Mouse (Mus musculus) thymus, adult 2 months (tissue): ENCODE results near the gene Nomo1. TPM values are rescaled to one million over a fixed set of nuclear protein-coding genes. Genes with fewer than 3 reads are reported as not detected.

Experiments
- DNase-seq: peaks from one replicate; pipeline ENCODE4 v3.0.0; 2021
- H3K27ac ChIP-seq: fragments of 200-500 bp; 2 replicates; pipeline ENCODE4 v1.5.1; 2012; ENCODE audit warnings: low read length, control low read depth; ENCODE audit not compliant: control insufficient read depth, insufficient read depth
- H3K27me3 ChIP-seq: fragments of 200-500 bp; 2 replicates; pipeline ENCODE4 v1.6.1; 2012; ENCODE audit warnings: mild to moderate bottlenecking, low read length, moderate library complexity, mixed read lengths; ENCODE audit not compliant: control insufficient read depth, insufficient read depth
- H3K36me3 ChIP-seq: fragments of 200-500 bp; 2 replicates; pipeline ENCODE4 v1.6.1; 2012; ENCODE audit warnings: mild to moderate bottlenecking, low read length, moderate library complexity; ENCODE audit not compliant: control insufficient read depth, insufficient read depth
- H3K4me1 ChIP-seq: fragments of 200-500 bp; replicated peaks from 2 replicates; pipeline ENCODE4 v1.6.1; 2012; ENCODE audit warnings: low read length; ENCODE audit not compliant: control insufficient read depth, insufficient read depth
- H3K4me3 ChIP-seq: fragments of 200-500 bp; 2 replicates; pipeline ENCODE4 v1.5.1; 2012; ENCODE audit warnings: mild to moderate bottlenecking, low read length, control low read depth, moderate library complexity; ENCODE audit not compliant: control insufficient read depth, insufficient read depth
- CTCF ChIP-seq: fragments of 200-500 bp; IDR thresholded peaks from 2 replicates; pipeline ENCODE4 v1.5.1; 2012; ENCODE audit warnings: mild to moderate bottlenecking, control low read depth, low read length, moderate library complexity, borderline replicate concordance; ENCODE audit not compliant: control insufficient read depth, poor library complexity, insufficient read depth; ENCODE audit errors: extremely low read depth
- POLR2A ChIP-seq: fragments of 200-500 bp; IDR thresholded peaks from 2 replicates; pipeline ENCODE4 v1.6.1; 2012; ENCODE audit warnings: mild to moderate bottlenecking, low read length, control low read depth, moderate library complexity; ENCODE audit not compliant: control insufficient read depth, poor library complexity, insufficient read depth; ENCODE audit errors: extremely low read depth
- WGBS: fragments of 180-500 bp; shearing (Covaris S2); methylation state at CpG from one replicate; pipeline ENCODE4 v1.1.7; 2018; 5-methylcytosine and 5-hydroxymethylcytosine counted together
- polyA plus RNA-seq: library from polyadenylated mRNA; depleted of rRNA; stranded (reverse); fragments of >200 nt; gene quantifications from 2 replicates; pipeline ENCODE4 v1.2.3, GENCODE M21; 2012

Nomo1 gene
- polyA plus RNA-seq, 1 experiment: 37.4 TPM

DNA sequence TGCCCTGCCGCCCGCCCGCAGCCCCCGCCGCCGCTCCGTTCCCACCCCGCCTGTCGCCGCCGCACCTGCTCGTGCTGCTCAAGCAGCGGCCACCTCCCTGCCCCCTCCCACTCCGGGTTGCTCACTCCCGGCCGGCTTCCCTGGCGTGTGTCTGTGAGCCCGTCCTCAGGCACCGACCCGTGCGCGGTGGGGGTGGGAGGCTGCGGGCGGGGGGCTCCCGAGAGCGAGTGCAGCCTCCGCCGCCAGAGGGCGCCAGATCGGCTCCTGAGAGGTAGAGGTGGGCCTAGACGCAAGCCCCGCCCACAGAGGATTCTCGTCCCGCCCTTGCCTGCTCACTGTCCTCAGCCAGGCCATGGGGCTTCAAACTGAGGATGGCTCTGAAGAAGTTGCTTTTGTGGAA is 67.1 kb downstream of the Nomo1 start, which contains the start of gene Kcnj11:
Kcnj11 (minus strand) TSS at position 202 of the 400 bp plus-strand sequence.
- TF ChIP-seq POLR2A (no peak), CTCF (peak; percentile 82)
- WGBS: 1% methylated on average over 30 of the region's 34 CpGs
- no peaks in the 10 kb centered on the region for H3K4me1 ChIP-seq
- H3K36me3 ChIP-seq: no peaks in the 10 kb centered on the region
- H3K4me3 ChIP-seq: peak within 1 kb of the TSS; percentile 25; the same call in 1 of the 2 replicates
- no peaks in the 10 kb centered on the region; the same call in 1 of the 2 replicates for H3K27me3 ChIP-seq
- no peak within 1 kb of the TSS for H3K27ac ChIP-seq
- DNase-seq: peak; percentile 71

DNA sequence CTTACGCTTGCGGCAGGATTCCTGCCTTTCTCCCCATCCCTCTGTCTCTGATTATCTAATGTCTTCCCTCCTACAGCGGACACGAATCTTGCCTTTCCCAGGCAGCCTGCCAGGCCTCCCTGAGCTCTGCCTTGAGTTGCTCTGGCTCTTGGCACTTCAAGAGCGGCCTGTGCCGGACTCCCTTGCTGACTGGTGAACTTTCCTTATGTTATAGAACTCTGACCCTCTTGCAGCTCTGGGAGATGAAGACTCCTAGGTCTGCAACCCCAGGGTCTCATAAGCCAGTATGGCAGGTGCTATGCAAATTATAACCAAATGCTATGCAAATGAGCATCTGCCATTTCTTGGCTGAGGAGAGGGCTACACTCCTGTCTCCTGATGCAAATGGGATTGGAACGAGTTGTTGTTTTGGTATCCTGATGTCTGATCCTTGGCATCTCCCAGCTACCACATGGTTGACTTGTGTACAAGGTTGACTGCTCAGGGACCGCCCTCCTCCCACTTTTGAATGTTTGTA is 69.6 kb downstream of the Nomo1 start:
- WGBS: 87% methylated on average over 8 of the region's 8 CpGs

DNA sequence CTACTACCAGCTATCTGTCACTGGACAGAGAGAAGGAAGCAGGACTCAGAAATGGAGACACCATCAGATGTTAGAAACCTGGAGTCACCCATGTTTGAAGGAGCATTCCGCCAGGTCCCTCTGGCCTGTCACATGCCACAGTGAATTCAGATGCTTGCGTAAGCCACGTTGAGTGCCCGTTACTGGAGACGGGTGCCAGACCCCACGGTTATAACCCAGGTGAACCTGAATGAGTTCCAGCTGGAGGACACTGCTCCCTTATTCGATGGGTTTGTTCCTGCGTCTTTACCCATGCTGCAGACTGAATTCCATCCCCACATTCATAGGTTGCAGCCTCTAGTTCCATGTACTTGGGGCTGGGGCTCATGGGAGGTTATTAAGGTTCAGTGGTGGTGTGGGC is 70.3 kb downstream of the Nomo1 start:
- Histone ChIP-seq H3K4me1 (no peaks in the 10 kb centered on the region), H3K27ac (no peak overlapping the region), H3K4me3 (no peak overlapping the region), H3K27me3 (no peaks in the 10 kb centered on the region; the same call in 1 of the 2 replicates), H3K36me3 (no peaks in the 10 kb centered on the region)
- no peak for DNase-seq
- no peak for TF ChIP-seq POLR2A
- TF ChIP-seq CTCF: no peak
- WGBS: 89% methylated on average over 8 of the region's 8 CpGs

More for the DNA sequence above, 69.6 kb downstream of the Nomo1 start:
- H3K36me3 ChIP-seq: no peaks in the 10 kb centered on the region
- TF ChIP-seq CTCF: no peak
- no peak for TF ChIP-seq POLR2A
- H3K4me1 ChIP-seq: no peaks in the 10 kb centered on the region
- DNase-seq: no peak
- H3K27me3 ChIP-seq: no peaks in the 10 kb centered on the region; the same call in 1 of the 2 replicates
- no peak overlapping the region for H3K27ac ChIP-seq
- H3K4me3 ChIP-seq: no peak overlapping the region

DNA sequence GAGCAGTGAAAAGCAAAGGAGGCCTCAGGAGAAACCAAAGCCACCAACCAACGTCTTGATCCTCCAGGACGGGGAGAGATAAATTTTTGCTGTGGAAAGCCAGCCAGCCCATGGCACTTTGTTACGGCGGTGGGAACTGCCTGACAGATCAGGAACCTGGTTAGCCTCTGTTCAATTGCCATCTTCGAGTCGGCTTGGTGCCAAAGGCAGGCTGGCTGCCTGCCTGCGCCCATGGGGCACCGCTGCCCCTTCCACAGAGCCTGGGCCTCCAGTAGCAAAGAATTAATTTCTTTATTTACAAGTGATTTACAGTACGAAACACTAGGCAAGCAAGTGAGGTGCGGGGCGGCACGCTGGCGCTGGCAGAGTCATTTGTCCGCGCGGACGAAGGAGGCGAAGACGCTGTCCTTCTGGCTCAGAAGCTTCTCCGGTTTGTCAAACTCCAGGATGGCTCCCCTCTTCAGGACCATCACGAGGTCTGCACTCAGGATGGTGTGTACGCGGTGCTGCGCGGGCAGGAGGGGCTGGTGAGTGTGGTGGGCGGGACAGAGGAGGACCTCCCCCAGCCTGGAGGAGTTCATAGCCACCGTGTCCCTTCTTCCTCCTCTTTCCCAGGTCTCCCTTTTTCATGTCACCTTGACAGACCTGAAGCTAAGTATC is 70.9 kb downstream of the Nomo1 start:
- TF ChIP-seq POLR2A: no peak
- TF ChIP-seq CTCF: no peak
- WGBS: 85% methylated on average over 27 of the region's 27 CpGs
- Histone ChIP-seq H3K4me3 (no peak overlapping the region), H3K27ac (no peak overlapping the region), H3K27me3 (no peaks in the 10 kb centered on the region; the same call in 1 of the 2 replicates), H3K36me3 (no peaks in the 10 kb centered on the region), H3K4me1 (no peaks in the 10 kb centered on the region)
- no peak for DNase-seq

DNA sequence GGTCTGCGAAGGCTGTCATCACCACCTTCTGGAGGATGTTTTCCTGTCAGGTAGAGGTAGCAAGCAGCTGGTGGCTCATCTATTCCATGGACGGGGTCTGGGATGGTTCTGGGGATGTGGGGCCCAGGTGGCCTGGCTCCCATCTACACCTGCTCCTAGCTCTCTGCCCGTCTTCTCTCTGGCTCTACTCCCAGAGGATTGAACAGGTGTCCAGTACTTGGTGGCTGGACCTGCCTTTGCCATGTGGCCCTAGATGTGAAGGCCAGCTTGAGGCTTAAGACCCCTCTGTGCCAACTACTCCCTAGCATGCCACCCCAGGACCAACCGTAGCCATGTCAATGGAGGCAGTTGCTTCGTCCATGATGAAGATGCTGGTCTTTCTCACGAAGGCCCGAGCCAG is 72.0 kb downstream of the Nomo1 start:
- H3K27me3 ChIP-seq: no peaks in the 10 kb centered on the region
- H3K4me1 ChIP-seq: no peaks in the 10 kb centered on the region
- no peak overlapping the region for H3K4me3 ChIP-seq
- no peak for DNase-seq
- no peak overlapping the region for H3K27ac ChIP-seq
- TF ChIP-seq POLR2A (no peak), CTCF (no peak)
- 91% methylated on average over 7 of the region's 7 CpGs for WGBS
- H3K36me3 ChIP-seq: no peaks in the 10 kb centered on the region

DNA sequence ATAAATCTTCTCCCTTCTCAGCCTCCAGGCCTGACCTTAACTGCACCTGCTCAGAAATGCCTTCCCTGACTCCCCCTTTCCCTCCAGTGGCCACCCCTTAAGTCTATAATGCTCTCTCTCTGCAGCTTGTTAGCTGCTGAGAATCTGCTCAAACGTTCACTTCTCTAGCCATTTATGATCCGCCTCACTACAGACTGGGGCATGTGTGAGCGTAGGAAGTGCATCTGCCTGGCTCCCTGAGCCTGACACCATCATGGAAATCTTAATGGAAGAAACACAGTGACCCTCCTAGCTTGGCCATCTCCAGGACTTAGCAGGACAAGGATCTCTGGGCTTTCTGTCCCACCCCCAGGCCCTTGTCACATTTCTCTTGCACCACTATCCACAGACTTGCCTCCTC is 76.6 kb downstream of the Nomo1 start:
- H3K4me1 ChIP-seq: no peaks in the 10 kb centered on the region

More for the DNA sequence above, 76.6 kb downstream of the Nomo1 start:
- no peak for DNase-seq
- H3K27me3 ChIP-seq: no peaks in the 10 kb centered on the region
- 70% methylated on average over 3 of the region's 3 CpGs for WGBS
- H3K4me3 ChIP-seq: no peak overlapping the region
- no peaks in the 10 kb centered on the region for H3K36me3 ChIP-seq
- TF ChIP-seq CTCF: no peak
- TF ChIP-seq POLR2A: no peak
- no peak overlapping the region for H3K27ac ChIP-seq
